ENCODE assay signal across 22 mouse cellular contexts in the genomic region with DNA sequence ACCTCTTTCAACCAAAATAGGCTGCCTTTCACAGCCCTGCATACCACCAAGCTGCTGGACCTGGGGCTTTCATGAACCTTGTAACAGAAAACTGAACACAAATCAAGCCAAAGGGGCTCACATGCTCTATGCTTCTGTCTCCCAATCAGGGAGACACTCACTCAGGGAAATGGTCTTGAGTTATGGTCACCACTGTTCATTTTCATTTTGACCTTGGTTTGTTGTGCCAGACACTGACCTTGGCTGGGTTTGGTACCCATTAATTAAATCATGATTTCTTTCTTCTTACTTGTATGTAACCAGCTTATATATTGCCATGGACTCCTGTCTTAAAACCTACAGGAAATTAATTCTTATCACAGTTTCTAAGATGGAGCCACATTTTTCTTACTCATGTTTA.
DNase-seq lines count a peak whose midpoint lies in the region; ATAC-seq and TF ChIP-seq lines count a peak whose summit lies in the region.
"Had no signal": no experiment of that assay in that cellular context is flagged by ENCODE, and none has a peak within 500 bp of the region (broad histone marks: within the 10 kb centered on the region; RNA-seq: fewer than 3 reads in every experiment).

No protein-coding gene starts in this region.

- H3K27me3 ChIP-seq in kidney, postnatal 0 days (ENCODE audit: insufficient read depth, low read length): no peaks in the 10 kb centered on the region
- H3K27me3 ChIP-seq: embryonic facial prominence, embryonic 13.5 days; embryonic facial prominence, embryonic 15.5 days; forebrain, embryonic 12.5 days had no signal

- H3K27ac ChIP-seq in kidney, postnatal 0 days: no peak overlapping the region
- H3K27ac ChIP-seq: embryonic facial prominence, embryonic 15.5 days; forebrain, embryonic 10.5 days; forebrain, embryonic 12.5 days had no signal

- H3K4me3 ChIP-seq in kidney, postnatal 0 days (replicated peaks; ENCODE audit: low read depth, low read length): no peak overlapping the region
- H3K4me3 ChIP-seq: embryonic facial prominence, embryonic 13.5 days; embryonic facial prominence, embryonic 15.5 days; erythroblast, embryonic 14.5 days; forebrain, embryonic 10.5 days; forebrain, embryonic 12.5 days had no signal

- no peak for ATAC-seq in kidney, postnatal 0 days (replicated peaks; ENCODE audit: low FRiP score, low read depth)
- ATAC-seq in megakaryocyte progenitor cell, adult 5-6 weeks (replicated peaks; ENCODE audit: poor library complexity): no peak
- ATAC-seq: forebrain, embryonic 14.5 days; forebrain, embryonic 16.5 days had no signal

- TF ChIP-seq CTCF in kidney, postnatal 0 days (IDR thresholded peaks at IDR 0.05; ENCODE audit: low read depth): no peak

- no peaks in the 10 kb centered on the region for H3K36me3 ChIP-seq in kidney, postnatal 0 days (ENCODE audit: insufficient read depth, low read length)
- H3K36me3 ChIP-seq: embryonic facial prominence, embryonic 13.5 days; embryonic facial prominence, embryonic 15.5 days; forebrain, embryonic 10.5 days; forebrain, embryonic 12.5 days had no signal

- no peak overlapping the region for H3K4me2 ChIP-seq in kidney, postnatal 0 days (ENCODE audit: low read length)
- H3K4me2 ChIP-seq: embryonic facial prominence, embryonic 13.5 days; embryonic facial prominence, embryonic 15.5 days; forebrain, embryonic 12.5 days had no signal

- no peak overlapping the region for H3K9ac ChIP-seq in kidney, postnatal 0 days (ENCODE audit: low read depth, low read length)
- H3K9ac ChIP-seq: embryonic facial prominence, embryonic 13.5 days; embryonic facial prominence, embryonic 15.5 days; forebrain, embryonic 12.5 days had no signal

- peak; percentile 65 for DNase-seq in adrenal gland, adult 2 months
- DNase-seq in adrenal gland, postnatal 4 days (ENCODE audit: low spot score in 2 of 2): no peak
- peak; percentile 30 for DNase-seq in kidney, postnatal 0 days (ENCODE audit: low spot score)
- DNase-seq in kidney, postnatal 10 days: no peak
- peak; percentile 28 for DNase-seq in adrenal gland, postnatal 10 days
- peak; percentile 28 for DNase-seq in adrenal gland, postnatal 14 days
- no peak for DNase-seq in gastrocnemius, adult 8-10 months (ENCODE audit: low spot score in 2 of 2)
- DNase-seq: cerebellum, adult 11 months; cerebellum, adult 18-20 months; cerebellum, adult 8-10 months; cerebellum, adult 9-11 months; cerebellum, postnatal 14 days; cerebellum, postnatal 36 days; embryo, embryonic 11 days had no signal

- H3K9me3 ChIP-seq in kidney, postnatal 0 days (replicated peaks; ENCODE audit: low read length): no peaks in the 10 kb centered on the region
- H3K9me3 ChIP-seq: embryonic facial prominence, embryonic 13.5 days; embryonic facial prominence, embryonic 15.5 days; forebrain, embryonic 10.5 days; forebrain, embryonic 12.5 days had no signal

- peaks cover 7% of the 10 kb centered on the region for H3K4me1 ChIP-seq in kidney, postnatal 0 days (replicated peaks; ENCODE audit: insufficient read depth, low read length)
- H3K4me1 ChIP-seq: embryonic facial prominence, embryonic 13.5 days; embryonic facial prominence, embryonic 15.5 days; forebrain, embryonic 10.5 days; forebrain, embryonic 12.5 days had no signal

Comparison
In these comparisons a context has a peak if more than half of its experiments do, and no peak if none do; other contexts are left out.
1. DNase-seq: peak in adrenal gland, adult 2 months (single experiment), kidney, postnatal 0 days (single experiment), adrenal gland, postnatal 10 days (single experiment) and adrenal gland, postnatal 14 days (single experiment); none in adrenal gland, postnatal 4 days (0 of 2), kidney, postnatal 10 days (single experiment) and gastrocnemius, adult 8-10 months (0 of 2).